Mouse (Mus musculus): Measurements from ENCODE around the gene Rnpc3. TPM values are rescaled to one million over a fixed set of nuclear protein-coding genes. Genes with fewer than 3 reads are reported as not detected.
"Not testable (repeated sequence)": the region's sequence is repeated elsewhere in the genome, so short reads cannot be mapped to it uniquely, and the experiment has no call there.

Rnpc3 gene
- polyA plus RNA-seq (2014; fragmentation: Nextera tagmentation; extraction: Ambion mirVana), result 26.4 and 26.8 TPM in 2 replicates

DNA sequence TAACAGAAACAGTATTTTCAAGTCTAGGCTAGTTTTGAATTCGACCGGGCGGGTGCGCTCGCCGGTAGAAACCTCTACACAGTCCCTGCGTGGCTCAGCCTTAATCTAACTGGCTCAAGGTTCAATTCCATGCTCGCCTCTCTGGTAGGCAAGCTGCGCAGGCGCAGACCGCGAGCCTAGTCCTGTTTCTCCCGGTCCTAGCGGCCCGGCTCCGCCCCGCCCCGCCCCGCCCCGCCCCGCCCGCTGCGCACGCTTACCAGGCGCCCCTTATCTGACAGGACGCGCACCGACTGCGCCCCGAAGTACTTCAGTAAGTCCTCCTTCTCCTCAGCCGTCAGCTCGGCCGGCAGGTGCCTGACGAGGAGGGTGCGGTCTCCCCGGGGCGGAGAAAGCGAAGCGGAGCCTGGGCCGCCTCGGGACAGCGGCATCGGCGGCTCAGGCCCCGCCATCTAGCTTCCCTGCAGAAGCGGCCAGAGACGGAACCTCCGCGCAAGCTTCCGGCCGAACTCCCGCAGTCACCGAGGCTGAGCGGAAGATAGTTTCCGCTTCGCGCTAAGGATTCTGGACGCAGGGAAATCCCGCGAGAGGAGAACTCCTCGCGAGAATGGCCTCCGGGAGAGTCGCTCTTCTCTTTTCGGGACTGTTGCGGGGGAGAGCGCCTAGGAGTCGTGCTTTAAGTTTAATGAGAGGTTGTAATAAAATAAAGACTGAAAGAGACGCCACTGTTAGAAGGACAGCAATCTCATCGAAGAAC, at the start of gene Rnpc3:
Gene Rnpc3 (minus strand): TSS at position 544 of the 754 bp plus-strand sequence.
- ATAC-seq (ENCODE audit: insufficient number of reproducible peaks, insufficient read depth, low FRiP score, low read depth), result peak; percentile 98
- Histone ChIP-seq H3K27ac (replicated peaks in 1 of 2; ENCODE audit: control insufficient read depth in 1 of 2, insufficient read depth in 1 of 2, low read depth in 2 of 2, low read length in 2 of 2) (peak within 1 kb of the TSS; percentile 100), H3K9me3 (ENCODE audit: control insufficient read depth, low read length) (no peaks in the 10 kb centered on the region), H3K4me2 (ENCODE audit: low read length) (peak within 1 kb of the TSS; percentile 77), H3K36me3 (ENCODE audit: control insufficient read depth, insufficient read depth, low read length) (peaks cover 20% of the 10 kb centered on the region; the same call in 1 of the 2 replicates), H3K9ac (ENCODE audit: low read length) (peak within 1 kb of the TSS; percentile 92), H3K4me1 (ENCODE audit: control insufficient read depth in 2 of 2, insufficient read depth in 2 of 2, low read length in 2 of 2) (peaks cover 2 to 8% of the 10 kb centered on the region in 2 experiments; a peak in 1 of 4 replicates), H3K27me3 (ENCODE audit: control insufficient read depth, insufficient read depth, low read length) (no peaks in the 10 kb centered on the region), H3K4me3 (ENCODE audit: control insufficient read depth in 1 of 2, insufficient read depth in 1 of 2, low read depth in 1 of 2, low read length in 2 of 2) (peak within 1 kb of the TSS; percentile 73 to 99)
- WGBS, result under 1% methylated on average over 68 of the region's 70 CpGs

- H3K9ac ChIP-seq (ENCODE audit: low read length), result no peak overlapping the region
- no peaks in the 10 kb centered on the region for H3K27me3 ChIP-seq (ENCODE audit: control insufficient read depth, insufficient read depth, low read length)
- no peak overlapping the region for H3K27ac ChIP-seq (replicated peaks in 1 of 2; ENCODE audit: control insufficient read depth in 1 of 2, insufficient read depth in 1 of 2, low read depth in 2 of 2, low read length in 2 of 2)
- no peak overlapping the region for H3K4me3 ChIP-seq (ENCODE audit: control insufficient read depth in 1 of 2, insufficient read depth in 1 of 2, low read depth in 1 of 2, low read length in 2 of 2)
- ATAC-seq (ENCODE audit: insufficient number of reproducible peaks, insufficient read depth, low FRiP score, low read depth), result no peak
- H3K4me2 ChIP-seq (ENCODE audit: low read length), result no peak overlapping the region
- no peaks in the 10 kb centered on the region for H3K36me3 ChIP-seq (ENCODE audit: control insufficient read depth, insufficient read depth, low read length)
- H3K9me3 ChIP-seq (ENCODE audit: control insufficient read depth, low read length), result no peaks in the 10 kb centered on the region
- H3K4me1 ChIP-seq (ENCODE audit: control insufficient read depth in 2 of 2, insufficient read depth in 2 of 2, low read length in 2 of 2), result no peaks in the 10 kb centered on the region
- 61% methylated on average over 2 of the region's 2 CpGs for WGBS
Measured at GRCm38 (mm10) chr3:113656940-113657339, 27.0 kb upstream of the Rnpc3 start.

DNA sequence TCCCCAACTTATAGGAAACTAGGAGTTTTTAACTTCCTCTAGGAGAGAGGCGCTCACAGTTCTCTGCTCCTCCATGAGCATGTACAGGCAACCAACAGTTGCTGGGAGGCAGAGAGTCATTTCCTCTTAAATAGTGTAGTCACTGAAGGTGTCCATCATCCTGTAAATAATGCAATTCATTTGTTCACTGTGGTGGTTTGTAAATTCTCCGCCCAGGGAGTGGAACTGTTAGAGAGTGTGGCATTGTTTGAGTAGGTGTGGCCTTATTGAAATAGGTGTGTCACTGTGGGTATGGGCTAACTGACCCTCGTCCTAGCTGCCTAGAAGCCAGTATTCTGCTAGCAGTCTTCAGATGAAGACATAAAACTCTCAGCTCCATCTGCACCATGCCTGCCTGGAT, 24.4 kb upstream of the Rnpc3 start:
- Histone ChIP-seq H3K4me2 (ENCODE audit: low read length) (no peak overlapping the region), H3K9me3 (ENCODE audit: control insufficient read depth, low read length) (no peaks in the 10 kb centered on the region), H3K27me3 (ENCODE audit: control insufficient read depth, insufficient read depth, low read length) (no peaks in the 10 kb centered on the region), H3K4me1 (ENCODE audit: control insufficient read depth in 2 of 2, insufficient read depth in 2 of 2, low read length in 2 of 2) (0 out of 4 replicates have a peak, but pooled peaks cover 0 to 3% of the 10 kb centered on the region in 2 experiments), H3K9ac (ENCODE audit: low read length) (no peak overlapping the region), H3K36me3 (ENCODE audit: control insufficient read depth, insufficient read depth, low read length) (no peaks in the 10 kb centered on the region), H3K4me3 (ENCODE audit: control insufficient read depth in 1 of 2, insufficient read depth in 1 of 2, low read depth in 1 of 2, low read length in 2 of 2) (no peak overlapping the region), H3K27ac (replicated peaks in 1 of 2; ENCODE audit: control insufficient read depth in 1 of 2, insufficient read depth in 1 of 2, low read depth in 2 of 2, low read length in 2 of 2) (no peak overlapping the region)
- no peak for ATAC-seq (ENCODE audit: insufficient number of reproducible peaks, insufficient read depth, low FRiP score, low read depth)
- 72% methylated on average over 3 of the region's 3 CpGs for WGBS

- H3K9me3 ChIP-seq (ENCODE audit: control insufficient read depth, low read length); H3K27me3 ChIP-seq (ENCODE audit: control insufficient read depth, insufficient read depth, low read length); H3K4me1 ChIP-seq (ENCODE audit: control insufficient read depth in 2 of 2, insufficient read depth in 2 of 2, low read length in 2 of 2); H3K27ac ChIP-seq (replicated peaks in 1 of 2; ENCODE audit: control insufficient read depth in 1 of 2, insufficient read depth in 1 of 2, low read depth in 2 of 2, low read length in 2 of 2); H3K4me3 ChIP-seq (ENCODE audit: control insufficient read depth in 1 of 2, insufficient read depth in 1 of 2, low read depth in 1 of 2, low read length in 2 of 2); H3K36me3 ChIP-seq (ENCODE audit: control insufficient read depth, insufficient read depth, low read length); H3K9ac ChIP-seq (ENCODE audit: low read length); ATAC-seq (ENCODE audit: insufficient number of reproducible peaks, insufficient read depth, low FRiP score, low read depth); H3K4me2 ChIP-seq (ENCODE audit: low read length): not testable (repeated sequence)
- 34% methylated on average over 3 of the region's 3 CpGs for WGBS
Measured at GRCm38 (mm10) chr3:113651386-113651785, 21.4 kb upstream of the Rnpc3 start.

- Histone ChIP-seq H3K9me3 (ENCODE audit: control insufficient read depth, low read length) (no peaks in the 10 kb centered on the region), H3K4me1 (ENCODE audit: control insufficient read depth in 2 of 2, insufficient read depth in 2 of 2, low read length in 2 of 2) (no peaks in the 10 kb centered on the region), H3K4me3 (ENCODE audit: control insufficient read depth in 1 of 2, insufficient read depth in 1 of 2, low read depth in 1 of 2, low read length in 2 of 2) (no peak overlapping the region), H3K9ac (ENCODE audit: low read length) (no peak overlapping the region), H3K27me3 (ENCODE audit: control insufficient read depth, insufficient read depth, low read length) (no peaks in the 10 kb centered on the region), H3K27ac (replicated peaks in 1 of 2; ENCODE audit: control insufficient read depth in 1 of 2, insufficient read depth in 1 of 2, low read depth in 2 of 2, low read length in 2 of 2) (no peak overlapping the region), H3K36me3 (ENCODE audit: control insufficient read depth, insufficient read depth, low read length) (no peaks in the 10 kb centered on the region), H3K4me2 (ENCODE audit: low read length) (no peak overlapping the region)
- no peak for ATAC-seq (ENCODE audit: insufficient number of reproducible peaks, insufficient read depth, low FRiP score, low read depth)
- WGBS, result 79% methylated on average over 1 of the region's 1 CpGs
Measured at GRCm38 (mm10) chr3:113639545-113639944, 9.6 kb upstream of the Rnpc3 start.

DNA sequence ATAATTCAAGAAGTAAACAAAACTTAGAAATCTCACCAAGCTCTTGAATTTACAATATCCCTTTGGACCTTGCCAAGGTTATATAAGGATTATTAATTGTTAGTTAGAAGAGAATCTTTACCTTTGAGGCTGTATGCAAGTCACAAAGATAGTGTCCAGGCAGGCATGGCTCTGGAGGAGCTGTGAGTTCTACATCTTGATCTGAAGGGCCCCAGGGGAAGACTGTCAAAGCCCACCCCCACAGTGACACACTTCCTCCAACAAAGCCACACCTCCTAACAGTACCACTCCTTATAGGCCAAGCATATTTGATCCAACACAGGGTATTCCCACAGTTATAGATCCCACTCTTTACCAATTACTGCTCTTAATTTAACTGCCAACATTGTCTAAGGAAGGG, 4.3 kb upstream of the Rnpc3 start:
- Histone ChIP-seq H3K9me3 (ENCODE audit: control insufficient read depth, low read length) (no peaks in the 10 kb centered on the region), H3K4me3 (ENCODE audit: control insufficient read depth in 1 of 2, insufficient read depth in 1 of 2, low read depth in 1 of 2, low read length in 2 of 2) (no peak overlapping the region), H3K36me3 (ENCODE audit: control insufficient read depth, insufficient read depth, low read length) (no peaks in the 10 kb centered on the region), H3K27ac (replicated peaks in 1 of 2; ENCODE audit: control insufficient read depth in 1 of 2, insufficient read depth in 1 of 2, low read depth in 2 of 2, low read length in 2 of 2) (no peak overlapping the region), H3K27me3 (ENCODE audit: control insufficient read depth, insufficient read depth, low read length) (no peaks in the 10 kb centered on the region), H3K9ac (ENCODE audit: low read length) (no peak overlapping the region), H3K4me1 (ENCODE audit: control insufficient read depth in 2 of 2, insufficient read depth in 2 of 2, low read length in 2 of 2) (peaks cover 2 to 8% of the 10 kb centered on the region in 2 experiments; a peak in 1 of 4 replicates), H3K4me2 (ENCODE audit: low read length) (no peak overlapping the region)
- ATAC-seq (ENCODE audit: insufficient number of reproducible peaks, insufficient read depth, low FRiP score, low read depth), result no peak

DNA sequence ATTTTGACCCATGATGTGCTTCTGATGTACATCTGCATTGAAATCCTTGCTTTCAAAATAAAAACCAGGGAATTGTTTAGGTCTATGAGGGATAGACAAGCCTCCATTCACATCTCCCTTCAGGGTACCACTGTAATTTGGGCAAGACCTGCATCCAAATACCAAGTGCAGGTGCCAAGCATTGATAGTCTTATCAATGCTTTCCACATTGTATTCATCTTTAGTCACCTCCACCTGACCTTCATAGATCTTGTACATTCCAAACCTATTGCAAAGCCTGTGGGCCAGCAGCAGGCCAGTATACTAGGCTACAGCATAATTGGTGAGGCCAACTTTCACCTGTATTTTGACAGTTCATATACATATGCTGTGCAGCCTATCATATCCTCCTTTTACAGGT, 1.7 kb upstream of the Rnpc3 start:
- peaks cover 2 to 8% of the 10 kb centered on the region in 2 experiments; a peak in 1 of 4 replicates for H3K4me1 ChIP-seq (ENCODE audit: control insufficient read depth in 2 of 2, insufficient read depth in 2 of 2, low read length in 2 of 2)
- H3K27me3 ChIP-seq (ENCODE audit: control insufficient read depth, insufficient read depth, low read length), result no peaks in the 10 kb centered on the region
- H3K4me3 ChIP-seq (ENCODE audit: control insufficient read depth in 1 of 2, insufficient read depth in 1 of 2, low read depth in 1 of 2, low read length in 2 of 2), result no peak overlapping the region
- H3K4me2 ChIP-seq (ENCODE audit: low read length), result no peak overlapping the region
- ATAC-seq (ENCODE audit: insufficient number of reproducible peaks, insufficient read depth, low FRiP score, low read depth), result no peak
- H3K27ac ChIP-seq (replicated peaks in 1 of 2; ENCODE audit: control insufficient read depth in 1 of 2, insufficient read depth in 1 of 2, low read depth in 2 of 2, low read length in 2 of 2), result no peak overlapping the region
- no peak overlapping the region for H3K9ac ChIP-seq (ENCODE audit: low read length)
- H3K9me3 ChIP-seq (ENCODE audit: control insufficient read depth, low read length), result no peaks in the 10 kb centered on the region
- H3K36me3 ChIP-seq (ENCODE audit: control insufficient read depth, insufficient read depth, low read length), result peaks cover 14% of the 10 kb centered on the region; the same call in 1 of the 2 replicates

All from heart, embryonic 14.5 days (tissue).